Mouse (Mus musculus): Measurements from ENCODE around the gene Samd8. TPM values are rescaled to one million over a fixed set of nuclear protein-coding genes. Genes with fewer than 3 reads are reported as not detected.
A peak's percentile ranks its signal among the peaks of the same experiment; 100 is the strongest.

Gene Samd8
- total and polyA plus RNA-seq, 2 experiments from 2014 or later: 8.3 to 17.3 TPM

GRCm38 (mm10) chr14:21746846-21747245, 3.5 kb upstream of the Samd8 start:
- Histone ChIP-seq H3K27me3 (ENCODE audit: control insufficient read depth, insufficient read depth, low read length) (no peaks in the 10 kb centered on the region), H3K4me3 (ENCODE audit: low read depth, low read length) (no peak overlapping the region), H3K36me3 (replicated peaks; ENCODE audit: control insufficient read depth, insufficient read depth, low read length) (no peaks in the 10 kb centered on the region), H3K4me2 (ENCODE audit: low read depth, low read length) (no peak overlapping the region), H3K9me3 (replicated peaks; ENCODE audit: control insufficient read depth, low read length) (no peaks in the 10 kb centered on the region), H3K4me1 (ENCODE audit: control insufficient read depth, insufficient read depth) (peaks cover 3% of the 10 kb centered on the region), H3K9ac (replicated peaks; ENCODE audit: low read depth, low read length) (no peak overlapping the region), H3K27ac (ENCODE audit: low read depth) (no peak overlapping the region)
- no peak for TF ChIP-seq CTCF (IDR thresholded peaks at IDR 0.05; ENCODE audit: low read depth)
- TF ChIP-seq EP300 (IDR thresholded peaks at IDR 0.05; ENCODE audit: low read depth): no peak
- DNase-seq (ENCODE audit: low spot score) (no peak), ATAC-seq (ENCODE audit: insufficient read depth, low read depth) (no peak)
- WGBS: 76% methylated on average over 2 of the region's 2 CpGs

GRCm38 (mm10) chr14:21747436-21748141, 2.7 kb upstream of the Samd8 start:
- H3K4me3 ChIP-seq (ENCODE audit: low read depth, low read length): no peak overlapping the region
- peaks cover 8% of the 10 kb centered on the region for H3K4me1 ChIP-seq (ENCODE audit: control insufficient read depth, insufficient read depth)
- no peaks in the 10 kb centered on the region for H3K27me3 ChIP-seq (ENCODE audit: control insufficient read depth, insufficient read depth, low read length)
- ATAC-seq (ENCODE audit: insufficient read depth, low read depth) (no peak), DNase-seq (ENCODE audit: low spot score) (no peak)
- no peak overlapping the region for H3K9ac ChIP-seq (replicated peaks; ENCODE audit: low read depth, low read length)
- 65% methylated on average over 14 of the region's 14 CpGs for WGBS
- no peak overlapping the region for H3K27ac ChIP-seq (ENCODE audit: low read depth)
- TF ChIP-seq EP300 (IDR thresholded peaks at IDR 0.05; ENCODE audit: low read depth) (no peak), CTCF (IDR thresholded peaks at IDR 0.05; ENCODE audit: low read depth) (no peak)
- no peak overlapping the region for H3K4me2 ChIP-seq (ENCODE audit: low read depth, low read length)
- H3K9me3 ChIP-seq (replicated peaks; ENCODE audit: control insufficient read depth, low read length): no peaks in the 10 kb centered on the region
- H3K36me3 ChIP-seq (replicated peaks; ENCODE audit: control insufficient read depth, insufficient read depth, low read length): no peaks in the 10 kb centered on the region

GRCm38 (mm10) chr14:21748142-21748870, 2.0 kb upstream of the Samd8 start:
- TF ChIP-seq CTCF (IDR thresholded peaks at IDR 0.05; ENCODE audit: low read depth) (peak; percentile 37), EP300 (IDR thresholded peaks at IDR 0.05; ENCODE audit: low read depth) (no peak)
- WGBS: 35% methylated on average over 15 of the region's 15 CpGs

GRCm38 (mm10) chr14:21750881-21751542, 681 bp downstream of the Samd8 start, which contains the start of gene Dusp13:
Gene Dusp13, minus strand, starts transcription at chr14:21751181.
- under 1% methylated on average over 26 of the region's 26 CpGs for WGBS
- H3K9me3 ChIP-seq (replicated peaks; ENCODE audit: control insufficient read depth, low read length): no peaks in the 10 kb centered on the region

More at GRCm38 (mm10) chr14:21748142-21748870, 2.0 kb upstream of the Samd8 start:
- ATAC-seq (ENCODE audit: insufficient read depth, low read depth) (no peak), DNase-seq (ENCODE audit: low spot score) (no peak)
- Histone ChIP-seq H3K27me3 (ENCODE audit: control insufficient read depth, insufficient read depth, low read length) (no peaks in the 10 kb centered on the region), H3K4me2 (ENCODE audit: low read depth, low read length) (no peak overlapping the region), H3K4me1 (ENCODE audit: control insufficient read depth, insufficient read depth) (peaks cover 8% of the 10 kb centered on the region), H3K27ac (ENCODE audit: low read depth) (no peak overlapping the region), H3K36me3 (replicated peaks; ENCODE audit: control insufficient read depth, insufficient read depth, low read length) (no peaks in the 10 kb centered on the region), H3K4me3 (ENCODE audit: low read depth, low read length) (no peak overlapping the region), H3K9me3 (replicated peaks; ENCODE audit: control insufficient read depth, low read length) (no peaks in the 10 kb centered on the region), H3K9ac (replicated peaks; ENCODE audit: low read depth, low read length) (no peak overlapping the region)

GRCm38 (mm10) chr14:21752411-21752810, 2.1 kb downstream of the Samd8 start:
- Histone ChIP-seq H3K27ac (ENCODE audit: low read depth) (no peak overlapping the region), H3K9ac (replicated peaks; ENCODE audit: low read depth, low read length) (peak overlapping the region; percentile 71; the same call in 1 of the 2 replicates), H3K36me3 (replicated peaks; ENCODE audit: control insufficient read depth, insufficient read depth, low read length) (no peaks in the 10 kb centered on the region), H3K4me2 (ENCODE audit: low read depth, low read length) (no peak overlapping the region), H3K4me3 (ENCODE audit: low read depth, low read length) (no peak overlapping the region), H3K27me3 (ENCODE audit: control insufficient read depth, insufficient read depth, low read length) (no peaks in the 10 kb centered on the region), H3K4me1 (ENCODE audit: control insufficient read depth, insufficient read depth) (peaks cover 8% of the 10 kb centered on the region), H3K9me3 (replicated peaks; ENCODE audit: control insufficient read depth, low read length) (no peaks in the 10 kb centered on the region)
- ATAC-seq (ENCODE audit: insufficient read depth, low read depth): no peak
- 87% methylated on average over 3 of the region's 3 CpGs for WGBS
- TF ChIP-seq CTCF (IDR thresholded peaks at IDR 0.05; ENCODE audit: low read depth): no peak
- no peak for TF ChIP-seq EP300 (IDR thresholded peaks at IDR 0.05; ENCODE audit: low read depth)
- no peak for DNase-seq (ENCODE audit: low spot score)

More at GRCm38 (mm10) chr14:21750881-21751542, 681 bp downstream of the Samd8 start, which contains the start of gene Dusp13:
- DNase-seq (ENCODE audit: low spot score): peak; percentile 83
- H3K9ac ChIP-seq (replicated peaks; ENCODE audit: low read depth, low read length): peak within 1 kb of the TSS; percentile 71
- TF ChIP-seq EP300 (IDR thresholded peaks at IDR 0.05; ENCODE audit: low read depth): no peak
- no peak for TF ChIP-seq CTCF (IDR thresholded peaks at IDR 0.05; ENCODE audit: low read depth)
- peaks cover 8% of the 10 kb centered on the region for H3K4me1 ChIP-seq (ENCODE audit: control insufficient read depth, insufficient read depth)
- H3K4me3 ChIP-seq (ENCODE audit: low read depth, low read length): peak within 1 kb of the TSS; percentile 68
- no peaks in the 10 kb centered on the region for H3K36me3 ChIP-seq (replicated peaks; ENCODE audit: control insufficient read depth, insufficient read depth, low read length)
- peak within 1 kb of the TSS; percentile 76 for H3K27ac ChIP-seq (ENCODE audit: low read depth)
- peak; percentile 79 for ATAC-seq (ENCODE audit: insufficient read depth, low read depth)
- H3K27me3 ChIP-seq (ENCODE audit: control insufficient read depth, insufficient read depth, low read length): no peaks in the 10 kb centered on the region
- peak within 1 kb of the TSS; percentile 73 for H3K4me2 ChIP-seq (ENCODE audit: low read depth, low read length)
